Comparison of ENCODE assay signal across 33 mouse cellular contexts in genomic region chr9:34573906-34574305, GRCm38 (mm10).
"Had no signal": no experiment of that assay in that cellular context is flagged by ENCODE, and none has a peak within 500 bp of the region (broad histone marks: within the 10 kb centered on the region; RNA-seq: fewer than 3 reads in every experiment).

No protein-coding gene starts in this region.

- H3K9me3 ChIP-seq: heart, embryonic 10.5 days; heart, embryonic 12.5 days; heart, embryonic 13.5 days; heart, embryonic 15.5 days; hindbrain, embryonic 10.5 days; hindbrain, embryonic 12.5 days; hindbrain, embryonic 13.5 days; hindbrain, embryonic 15.5 days; intestine, embryonic 15.5 days; kidney, embryonic 15.5 days had no signal

- H3K4me3 ChIP-seq: heart, embryonic 10.5 days; heart, embryonic 12.5 days; heart, embryonic 13.5 days; heart, embryonic 15.5 days; hindbrain, embryonic 10.5 days; hindbrain, embryonic 12.5 days; hindbrain, embryonic 13.5 days; hindbrain, embryonic 15.5 days; intestine, embryonic 15.5 days; kidney, embryonic 15.5 days; left cerebral cortex, adult 2 months had no signal

- H3K27me3 ChIP-seq: heart, embryonic 12.5 days; heart, embryonic 13.5 days; heart, embryonic 15.5 days; hindbrain, embryonic 12.5 days; hindbrain, embryonic 15.5 days; intestine, embryonic 15.5 days; kidney, embryonic 15.5 days had no signal

- DNase-seq: heart, postnatal 10 days; heart, postnatal 14 days; heart, postnatal 36 days; heart, postnatal 4 days; kidney, adult 11 months; kidney, adult 18-20 months; kidney, adult 2 months; kidney, adult 8-10 months; kidney, adult 9 months; kidney, postnatal 10 days; kidney, postnatal 14 days; kidney, postnatal 25 days; kidney, postnatal 36 days; kidney, postnatal 4 days had no signal

- H3K27ac ChIP-seq: heart, embryonic 10.5 days; heart, embryonic 13.5 days; heart, embryonic 15.5 days; hindbrain, embryonic 10.5 days; hindbrain, embryonic 12.5 days; hindbrain, embryonic 13.5 days; hindbrain, embryonic 14.5 days; hindbrain, embryonic 15.5 days; hindbrain, postnatal 0 days; intestine, embryonic 15.5 days; kidney, embryonic 15.5 days; kidney, postnatal 0 days; left cerebral cortex, adult 2 months had no signal

- ATAC-seq: hindbrain, embryonic 16.5 days; hindbrain, postnatal 0 days; inflammation-experienced regulatory T-cells, adult 6 months; intestine, embryonic 15.5 days; intestine, embryonic 16.5 days; intestine, postnatal 0 days had no signal

- H3K4me2 ChIP-seq: heart, embryonic 11.5 days; heart, embryonic 12.5 days; heart, embryonic 13.5 days; heart, embryonic 15.5 days; hindbrain, embryonic 12.5 days; hindbrain, embryonic 13.5 days; hindbrain, embryonic 14.5 days; hindbrain, embryonic 15.5 days; intestine, embryonic 15.5 days; kidney, embryonic 15.5 days had no signal

- H3K9ac ChIP-seq: heart, embryonic 12.5 days; heart, embryonic 13.5 days; heart, embryonic 15.5 days; hindbrain, embryonic 12.5 days; hindbrain, embryonic 13.5 days; hindbrain, embryonic 14.5 days; hindbrain, embryonic 15.5 days; intestine, embryonic 15.5 days; kidney, embryonic 15.5 days had no signal

- H3K36me3 ChIP-seq: heart, embryonic 10.5 days; heart, embryonic 12.5 days; heart, embryonic 13.5 days; heart, embryonic 15.5 days; hindbrain, embryonic 10.5 days; hindbrain, embryonic 12.5 days; hindbrain, embryonic 13.5 days; hindbrain, embryonic 15.5 days; intestine, embryonic 15.5 days; kidney, embryonic 15.5 days had no signal

- H3K4me1 ChIP-seq: heart, embryonic 10.5 days; heart, embryonic 12.5 days; heart, embryonic 13.5 days; heart, embryonic 15.5 days; hindbrain, embryonic 10.5 days; hindbrain, embryonic 12.5 days; hindbrain, embryonic 13.5 days; hindbrain, embryonic 15.5 days; intestine, embryonic 15.5 days; kidney, embryonic 15.5 days had no signal
